Mouse (Mus musculus) midbrain, postnatal 0 days (tissue): ENCODE measurements around the gene Rae1. TPM values are rescaled to one million over a fixed set of nuclear protein-coding genes. Genes with fewer than 3 reads are reported as not detected.

ENCODE experiments used
- ATAC-seq: fragments of 200-750 bp; cut with Nextera tagmentation; 2 replicates; pipeline ENCODE4 v1.8.0; 2017; ENCODE audit warnings: moderate number of reproducible peaks, mild to moderate bottlenecking, moderate TSS enrichment, moderate library complexity; ENCODE audit not compliant: low FRiP score
- DNase-seq: peaks from one replicate; pipeline ENCODE4 v3.0.0-alpha.2; 2015; ENCODE audit warnings: low spot score
- H3K27ac ChIP-seq: fragments of 300-500 bp; sonication (generic); 2 replicates; pipeline ENCODE4 v1.5.1; 2014; ENCODE audit warnings: low read depth, mild to moderate bottlenecking, low read length, mixed read lengths
- H3K27me3 ChIP-seq: fragments of 300-500 bp; sonication (generic); 2 replicates; pipeline ENCODE4 v1.6.1; 2014; ENCODE audit warnings: low read length, control low read depth, mixed read lengths; ENCODE audit not compliant: insufficient read depth
- H3K36me3 ChIP-seq: fragments of 300-500 bp; sonication (generic); 2 replicates; pipeline ENCODE4 v1.6.1; 2014; ENCODE audit warnings: low read length, control low read depth, mixed read lengths; ENCODE audit not compliant: insufficient read depth
- H3K4me1 ChIP-seq: fragments of 300-500 bp; sonication (generic); 2 replicates; pipeline ENCODE4 v1.6.1; 2014; ENCODE audit warnings: mild to moderate bottlenecking, control low read depth, antibody characterized with exemption, low read length, mixed read lengths; ENCODE audit not compliant: insufficient read depth
- H3K4me2 ChIP-seq: fragments of 300-500 bp; sonication (generic); 2 replicates; pipeline ENCODE4 v1.6.1; 2014; ENCODE audit warnings: low read depth, mild to moderate bottlenecking, low read length, mixed read lengths; ENCODE audit not compliant: poor library complexity, severe bottlenecking
- H3K4me3 ChIP-seq: fragments of 300-500 bp; sonication (generic); 2 replicates; pipeline ENCODE4 v1.5.1; 2014; ENCODE audit warnings: low read depth, mild to moderate bottlenecking, low read length, moderate library complexity
- H3K9ac ChIP-seq: fragments of 300-500 bp; sonication (generic); replicated peaks from 2 replicates; pipeline ENCODE4 v1.6.1; 2014; ENCODE audit warnings: mild to moderate bottlenecking, low read length, moderate library complexity, mixed read lengths; ENCODE audit not compliant: poor library complexity, severe bottlenecking
- H3K9me3 ChIP-seq: fragments of 300-500 bp; sonication (generic); 2 replicates; pipeline ENCODE4 v1.6.1; 2016; ENCODE audit warnings: low read length, control low read depth
- CTCF ChIP-seq: IDR thresholded peaks from 2 replicates; pipeline ENCODE4 v1.5.1; 2016; ENCODE audit warnings: antibody characterized with exemption, mild to moderate bottlenecking
- WGBS: fragments of 180-500 bp; shearing (Covaris S2); extraction: QIAGEN DNeasy Blood & Tissue Kit; methylation state at CpG from one replicate; pipeline ENCODE4 v1.1.7; 2014; 5-methylcytosine and 5-hydroxymethylcytosine counted together
- polyA plus RNA-seq: library from polyadenylated mRNA; unstranded; fragments of >200 nt; fragmentation: Nextera tagmentation; extraction: Ambion mirVana; gene quantifications from 2 replicates; pipeline ENCODE4 v1.2.1, GENCODE M21; 2015
- total RNA-seq: library from RNA; depleted of rRNA; stranded (reverse); fragments of >200 nt; gene quantifications from 2 replicates; pipeline ENCODE4 v1.2.3, GENCODE M21; 2014

Gene Rae1
- total and polyA plus RNA-seq, 2 experiments from 2014 or later: 98.3 to 127 TPM

- 86% methylated on average over 3 of the region's 3 CpGs for WGBS
Observed at GRCm38 (mm10) chr2:172960350-172960749, 39.6 kb upstream of the Rae1 start.

GRCm38 (mm10) chr2:172961211-172961610 lies 38.7 kb upstream of the Rae1 start:
- ATAC-seq: no peak

More at GRCm38 (mm10) chr2:172960350-172960749, 39.6 kb upstream of the Rae1 start:
- Histone ChIP-seq H3K27me3 (no peaks in the 10 kb centered on the region), H3K4me2 (no peak overlapping the region), H3K36me3 (no peaks in the 10 kb centered on the region), H3K9ac (no peak overlapping the region), H3K27ac (no peak overlapping the region), H3K9me3 (no peaks in the 10 kb centered on the region), H3K4me3 (no peak overlapping the region), H3K4me1 (no peaks in the 10 kb centered on the region)
- no peak for TF ChIP-seq CTCF
- no peak for ATAC-seq
- no peak for DNase-seq

GRCm38 (mm10) chr2:172965249-172965648 lies 34.7 kb upstream of the Rae1 start:
- no peaks in the 10 kb centered on the region for H3K27me3 ChIP-seq
- no peak overlapping the region for H3K4me3 ChIP-seq
- no peak for DNase-seq
- no peaks in the 10 kb centered on the region for H3K9me3 ChIP-seq
- H3K4me1 ChIP-seq: no peaks in the 10 kb centered on the region
- no peak for ATAC-seq
- no peak for TF ChIP-seq CTCF
- no peak overlapping the region for H3K27ac ChIP-seq
- no peaks in the 10 kb centered on the region for H3K36me3 ChIP-seq
- H3K9ac ChIP-seq: no peak overlapping the region
- 54% methylated on average over 11 of the region's 11 CpGs for WGBS
- no peak overlapping the region for H3K4me2 ChIP-seq

More at GRCm38 (mm10) chr2:172961211-172961610, 38.7 kb upstream of the Rae1 start:
- H3K4me2 ChIP-seq: no peak overlapping the region
- 12% methylated on average over 6 of the region's 6 CpGs for WGBS
- no peak for DNase-seq
- H3K9ac ChIP-seq: no peak overlapping the region
- no peaks in the 10 kb centered on the region for H3K27me3 ChIP-seq
- H3K36me3 ChIP-seq: no peaks in the 10 kb centered on the region
- TF ChIP-seq CTCF: no peak
- H3K9me3 ChIP-seq: no peaks in the 10 kb centered on the region
- H3K4me1 ChIP-seq: no peaks in the 10 kb centered on the region
- H3K4me3 ChIP-seq: no peak overlapping the region
- no peak overlapping the region for H3K27ac ChIP-seq

GRCm38 (mm10) chr2:172966480-172966879 lies 33.4 kb upstream of the Rae1 start:
- WGBS: 90% methylated on average over 5 of the region's 5 CpGs
- TF ChIP-seq CTCF: no peak
- H3K9ac ChIP-seq: no peak overlapping the region
- DNase-seq (no peak), ATAC-seq (no peak)
- no peaks in the 10 kb centered on the region for H3K9me3 ChIP-seq
- no peaks in the 10 kb centered on the region for H3K36me3 ChIP-seq
- no peak overlapping the region for H3K4me2 ChIP-seq
- H3K4me1 ChIP-seq: no peaks in the 10 kb centered on the region
- H3K4me3 ChIP-seq: no peak overlapping the region
- no peak overlapping the region for H3K27ac ChIP-seq
- no peaks in the 10 kb centered on the region for H3K27me3 ChIP-seq

GRCm38 (mm10) chr2:172971865-172972264 lies 28.1 kb upstream of the Rae1 start:
- WGBS: 95% methylated on average over 2 of the region's 2 CpGs
- no peak for TF ChIP-seq CTCF
- no peak for ATAC-seq

GRCm38 (mm10) chr2:172973806-172974565 lies 25.9 kb upstream of the Rae1 start:
- Histone ChIP-seq H3K27ac (no peak overlapping the region), H3K9me3 (no peaks in the 10 kb centered on the region), H3K4me3 (no peak overlapping the region), H3K4me1 (no peaks in the 10 kb centered on the region; the same call in 1 of the 2 replicates), H3K36me3 (no peaks in the 10 kb centered on the region), H3K27me3 (no peaks in the 10 kb centered on the region), H3K9ac (no peak overlapping the region), H3K4me2 (no peak overlapping the region)
- no peak for TF ChIP-seq CTCF
- DNase-seq: no peak
- 34% methylated on average over 7 of the region's 7 CpGs for WGBS
- no peak for ATAC-seq

More at GRCm38 (mm10) chr2:172971865-172972264, 28.1 kb upstream of the Rae1 start:
- no peak for DNase-seq
- Histone ChIP-seq H3K9ac (no peak overlapping the region), H3K4me1 (no peaks in the 10 kb centered on the region), H3K4me2 (no peak overlapping the region), H3K36me3 (no peaks in the 10 kb centered on the region), H3K9me3 (no peaks in the 10 kb centered on the region), H3K27ac (no peak overlapping the region), H3K27me3 (no peaks in the 10 kb centered on the region), H3K4me3 (no peak overlapping the region)
